Mouse (Mus musculus): ENCODE results near the gene 1700029H14Rik. TPM values are rescaled to one million over a fixed set of nuclear protein-coding genes. Genes with fewer than 3 reads are reported as not detected.

The 1700029H14Rik gene
- polyA plus RNA-seq, 1 experiment from 2014 or later: not detected

- ATAC-seq (ENCODE audit: insufficient number of reproducible peaks, low FRiP score, low TSS enrichment, low read depth): no peak
- Histone ChIP-seq H3K4me3 (no peak overlapping the region), H3K36me3 (no peaks in the 10 kb centered on the region), H3K27ac (no peak overlapping the region), H3K9me3 (no peaks in the 10 kb centered on the region), H3K4me2 (no peak overlapping the region), H3K9ac (no peak overlapping the region), H3K27me3 (0 out of 2 replicates have a peak, but pooled peaks cover 4% of the 10 kb centered on the region), H3K4me1 (no peaks in the 10 kb centered on the region)
- WGBS: 70% methylated on average over 3 of the region's 3 CpGs
Observed at GRCm38 (mm10) chr8:13501221-13501620, 61.0 kb downstream of the 1700029H14Rik start.

Other genes with a start within 250 kb of the 1700029H14Rik start
- 143 and 160 TPM in 2 replicates for gene Tfdp1, start 223.7 kb downstream of the 1700029H14Rik start, polyA plus RNA-seq (2015; fragmentation: Nextera tagmentation; extraction: Ambion mirVana)
- not detected in 2 replicates for gene Atp4b, start 165.6 kb downstream of the 1700029H14Rik start, polyA plus RNA-seq (2015; fragmentation: Nextera tagmentation; extraction: Ambion mirVana)
- gene Grk1, start 157.4 kb downstream of the 1700029H14Rik start, polyA plus RNA-seq (2015; fragmentation: Nextera tagmentation; extraction: Ambion mirVana): not detected in 2 replicates
- gene Tmem255b, start 127.3 kb downstream of the 1700029H14Rik start, polyA plus RNA-seq (2015; fragmentation: Nextera tagmentation; extraction: Ambion mirVana): 0.77 and 1.3 TPM in 2 replicates
- 69.4 and 96.7 TPM in 2 replicates for gene Gas6, start 68.0 kb downstream of the 1700029H14Rik start, polyA plus RNA-seq (2015; fragmentation: Nextera tagmentation; extraction: Ambion mirVana)
- gene Rasa3, start 115.1 kb upstream of the 1700029H14Rik start, polyA plus RNA-seq (2015; fragmentation: Nextera tagmentation; extraction: Ambion mirVana): 32.3 and 35.5 TPM in 2 replicates
- gene Cfap97d2, start 143.4 kb upstream of the 1700029H14Rik start, polyA plus RNA-seq (2015; fragmentation: Nextera tagmentation; extraction: Ambion mirVana): not detected in 2 replicates
- 209 and 217 TPM in 2 replicates for gene Cdc16, start 195.2 kb upstream of the 1700029H14Rik start, polyA plus RNA-seq (2015; fragmentation: Nextera tagmentation; extraction: Ambion mirVana)
- gene Upf3a, start 223.2 kb upstream of the 1700029H14Rik start, polyA plus RNA-seq (2015; fragmentation: Nextera tagmentation; extraction: Ambion mirVana): 39.2 and 40.9 TPM in 2 replicates

Data from limb, embryonic 15.5 days (tissue).